Mouse (Mus musculus) right cerebral cortex, postnatal 10 days (tissue): Measurements from ENCODE around the gene Sec16b.

Experiments
- DNase-seq, 2 experiments: peaks; one replicate each; pipeline ENCODE4 v3.0.0; 2021; ENCODE audit warnings: low spot score in 2 of 2

Gene Sec16b

GRCm38 (mm10) chr1:157558145-157558544, 51.6 kb downstream of the Sec16b start:
- no peak for DNase-seq

GRCm38 (mm10) chr1:157559986-157560385, 53.5 kb downstream of the Sec16b start:
- DNase-seq = no peak

GRCm38 (mm10) chr1:157560654-157561386, 54.3 kb downstream of the Sec16b start:
- DNase-seq = no peak

GRCm38 (mm10) chr1:157567819-157568218, 61.3 kb downstream of the Sec16b start:
- DNase-seq = no peak

GRCm38 (mm10) chr1:157569263-157570090, 62.9 kb downstream of the Sec16b start:
- no peak for DNase-seq

GRCm38 (mm10) chr1:157575316-157575715, 68.8 kb downstream of the Sec16b start:
- no peak for DNase-seq

- DNase-seq = no peak
These were observed 71.8 kb downstream of the Sec16b start for GRCm38 (mm10) chr1:157578336-157578735.

GRCm38 (mm10) chr1:157586556-157586955, 80.0 kb downstream of the Sec16b start:
- no peak for DNase-seq

GRCm38 (mm10) chr1:157592039-157592438, 85.5 kb downstream of the Sec16b start:
- DNase-seq = peak in 1 of 2 experiments; percentile 22

GRCm38 (mm10) chr1:157594561-157594960, 88.0 kb downstream of the Sec16b start:
- no peak for DNase-seq

GRCm38 (mm10) chr1:157595165-157595564, 88.6 kb downstream of the Sec16b start:
- DNase-seq = no peak

- DNase-seq = no peak
These were observed 98.0 kb downstream of the Sec16b start for GRCm38 (mm10) chr1:157604513-157604912.
